Mouse (Mus musculus) midbrain, postnatal 0 days (tissue): ENCODE measurements at regions not wholly inside any gene's neighbourhood (a gene's known extent, or its start where the extent isn't known, plus 50 kb on each side); places are given as distances from the start of the nearest gene placed in this dataset.

Experiments used
- ATAC-seq: fragments of 200-750 bp; cut with Nextera tagmentation; 2 replicates; pipeline ENCODE4 v1.8.0; 2017; ENCODE audit warnings: moderate number of reproducible peaks, mild to moderate bottlenecking, moderate TSS enrichment, moderate library complexity; ENCODE audit not compliant: low FRiP score
- DNase-seq: peaks from one replicate; pipeline ENCODE4 v3.0.0-alpha.2; 2015; ENCODE audit warnings: low spot score
- H3K27ac ChIP-seq: fragments of 300-500 bp; sonication (generic); 2 replicates; pipeline ENCODE4 v1.5.1; 2014; ENCODE audit warnings: low read depth, mild to moderate bottlenecking, low read length, mixed read lengths
- H3K27me3 ChIP-seq: fragments of 300-500 bp; sonication (generic); 2 replicates; pipeline ENCODE4 v1.6.1; 2014; ENCODE audit warnings: low read length, control low read depth, mixed read lengths; ENCODE audit not compliant: insufficient read depth
- H3K36me3 ChIP-seq: fragments of 300-500 bp; sonication (generic); 2 replicates; pipeline ENCODE4 v1.6.1; 2014; ENCODE audit warnings: low read length, control low read depth, mixed read lengths; ENCODE audit not compliant: insufficient read depth
- H3K4me1 ChIP-seq: fragments of 300-500 bp; sonication (generic); 2 replicates; pipeline ENCODE4 v1.6.1; 2014; ENCODE audit warnings: mild to moderate bottlenecking, control low read depth, antibody characterized with exemption, low read length, mixed read lengths; ENCODE audit not compliant: insufficient read depth
- H3K4me2 ChIP-seq: fragments of 300-500 bp; sonication (generic); 2 replicates; pipeline ENCODE4 v1.6.1; 2014; ENCODE audit warnings: low read depth, mild to moderate bottlenecking, low read length, mixed read lengths; ENCODE audit not compliant: poor library complexity, severe bottlenecking
- H3K4me3 ChIP-seq: fragments of 300-500 bp; sonication (generic); 2 replicates; pipeline ENCODE4 v1.5.1; 2014; ENCODE audit warnings: low read depth, mild to moderate bottlenecking, low read length, moderate library complexity
- H3K9ac ChIP-seq: fragments of 300-500 bp; sonication (generic); replicated peaks from 2 replicates; pipeline ENCODE4 v1.6.1; 2014; ENCODE audit warnings: mild to moderate bottlenecking, low read length, moderate library complexity, mixed read lengths; ENCODE audit not compliant: poor library complexity, severe bottlenecking
- H3K9me3 ChIP-seq: fragments of 300-500 bp; sonication (generic); 2 replicates; pipeline ENCODE4 v1.6.1; 2016; ENCODE audit warnings: low read length, control low read depth
- CTCF ChIP-seq: IDR thresholded peaks from 2 replicates; pipeline ENCODE4 v1.5.1; 2016; ENCODE audit warnings: antibody characterized with exemption, mild to moderate bottlenecking
- WGBS: fragments of 180-500 bp; shearing (Covaris S2); extraction: QIAGEN DNeasy Blood & Tissue Kit; methylation state at CpG from one replicate; pipeline ENCODE4 v1.1.7; 2014; 5-methylcytosine and 5-hydroxymethylcytosine counted together

DNA sequence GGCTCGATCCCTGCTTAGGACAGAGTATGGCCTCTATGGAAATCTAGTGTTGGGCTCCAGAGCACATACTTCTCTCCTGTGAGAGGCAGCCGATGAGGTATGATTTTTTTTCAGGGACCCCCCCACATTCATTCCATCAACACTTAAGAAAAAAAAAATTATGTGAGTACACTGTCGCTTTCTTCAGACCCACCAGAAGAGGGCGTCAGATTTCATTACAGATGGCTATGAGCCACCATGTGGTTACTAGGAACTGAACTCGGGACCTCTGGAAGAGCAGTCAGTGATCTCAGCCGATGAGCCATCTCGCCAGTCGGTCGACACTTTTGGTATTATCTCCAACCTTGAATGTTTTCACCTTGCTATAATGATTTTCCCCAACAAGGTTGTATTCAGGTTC, 145.4 kb upstream of the Plxnc1 start:
- WGBS = 90% methylated on average over 9 of the region's 9 CpGs
- Histone ChIP-seq H3K9ac (no peak overlapping the region), H3K36me3 (no peaks in the 10 kb centered on the region), H3K4me1 (no peaks in the 10 kb centered on the region), H3K27me3 (no peaks in the 10 kb centered on the region), H3K9me3 (no peaks in the 10 kb centered on the region), H3K4me3 (no peak overlapping the region), H3K4me2 (no peak overlapping the region), H3K27ac (no peak overlapping the region)
- TF ChIP-seq CTCF = peak; percentile 34; the same call in 1 of the 2 replicates
- no peak for ATAC-seq
- no peak for DNase-seq

DNA sequence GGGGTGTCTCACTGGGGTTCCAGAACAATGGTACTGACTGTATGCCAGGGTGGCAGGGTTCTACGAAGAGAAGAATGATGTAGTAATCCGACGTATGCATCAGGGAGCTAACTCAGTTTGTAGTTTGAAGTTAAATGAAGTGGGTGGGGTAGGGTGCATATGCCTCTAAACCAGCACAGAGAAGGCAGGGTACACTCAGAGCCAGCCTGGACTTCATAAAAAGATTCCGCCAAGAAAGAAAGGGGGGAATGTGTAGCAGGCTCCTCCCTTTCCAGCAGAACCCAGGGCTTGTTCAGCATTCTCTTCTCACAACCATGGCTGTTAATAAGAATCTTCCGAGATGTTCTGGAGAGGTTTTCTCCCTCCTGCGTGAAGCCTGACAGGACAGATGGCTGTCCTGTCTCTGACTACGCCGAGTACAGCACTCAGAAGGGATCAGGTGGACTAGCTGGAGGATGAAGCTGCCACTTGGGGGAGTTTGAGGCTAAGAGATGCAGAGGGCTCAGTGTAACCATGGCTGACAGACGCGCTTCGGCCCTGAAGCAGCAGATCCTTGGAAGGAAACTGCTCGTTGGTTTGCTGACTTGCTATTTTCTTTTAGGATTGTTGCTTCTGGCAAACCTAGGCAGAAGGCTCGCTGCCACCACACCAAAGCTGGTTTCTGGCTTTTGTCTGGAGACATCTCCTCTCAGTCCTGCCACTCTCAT, 143.4 kb upstream of the Plxnc1 start:
- H3K36me3 ChIP-seq = no peaks in the 10 kb centered on the region
- no peak overlapping the region for H3K4me2 ChIP-seq
- ATAC-seq = peak; percentile 82; the same call in 1 of the 2 replicates
- TF ChIP-seq CTCF = peak; percentile 86
- WGBS = 30% methylated on average over 13 of the region's 13 CpGs
- H3K4me3 ChIP-seq = no peak overlapping the region
- no peak overlapping the region for H3K27ac ChIP-seq
- H3K9me3 ChIP-seq = no peaks in the 10 kb centered on the region
- H3K9ac ChIP-seq = no peak overlapping the region
- no peaks in the 10 kb centered on the region for H3K4me1 ChIP-seq
- H3K27me3 ChIP-seq = no peaks in the 10 kb centered on the region
- peak; percentile 88 for DNase-seq

DNA sequence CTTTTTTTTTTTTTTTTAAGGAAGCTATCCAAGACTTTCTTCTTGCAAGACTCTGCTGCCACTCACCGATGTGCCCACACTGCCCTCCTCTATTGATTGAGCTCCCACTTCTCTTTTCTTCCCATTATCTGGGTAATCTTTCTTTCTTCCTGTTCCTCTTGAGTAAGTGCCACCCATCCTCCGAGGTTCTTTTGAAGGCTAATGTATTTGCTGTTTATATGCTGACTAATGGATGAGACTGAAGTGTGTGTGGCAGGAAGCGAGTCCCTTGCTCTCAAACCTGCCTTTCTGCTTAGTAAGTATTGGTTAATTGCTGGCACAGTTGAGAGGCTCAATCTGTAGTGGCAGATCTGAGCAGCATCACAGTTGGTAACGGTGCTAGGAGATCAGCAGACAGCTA, 142.1 kb upstream of the Plxnc1 start:
- Histone ChIP-seq H3K27me3 (no peaks in the 10 kb centered on the region), H3K4me3 (no peak overlapping the region), H3K27ac (no peak overlapping the region), H3K4me2 (no peak overlapping the region), H3K36me3 (no peaks in the 10 kb centered on the region), H3K4me1 (no peaks in the 10 kb centered on the region), H3K9ac (no peak overlapping the region), H3K9me3 (no peaks in the 10 kb centered on the region)
- WGBS = 73% methylated on average over 4 of the region's 4 CpGs
- DNase-seq = no peak
- TF ChIP-seq CTCF = no peak
- no peak for ATAC-seq

DNA sequence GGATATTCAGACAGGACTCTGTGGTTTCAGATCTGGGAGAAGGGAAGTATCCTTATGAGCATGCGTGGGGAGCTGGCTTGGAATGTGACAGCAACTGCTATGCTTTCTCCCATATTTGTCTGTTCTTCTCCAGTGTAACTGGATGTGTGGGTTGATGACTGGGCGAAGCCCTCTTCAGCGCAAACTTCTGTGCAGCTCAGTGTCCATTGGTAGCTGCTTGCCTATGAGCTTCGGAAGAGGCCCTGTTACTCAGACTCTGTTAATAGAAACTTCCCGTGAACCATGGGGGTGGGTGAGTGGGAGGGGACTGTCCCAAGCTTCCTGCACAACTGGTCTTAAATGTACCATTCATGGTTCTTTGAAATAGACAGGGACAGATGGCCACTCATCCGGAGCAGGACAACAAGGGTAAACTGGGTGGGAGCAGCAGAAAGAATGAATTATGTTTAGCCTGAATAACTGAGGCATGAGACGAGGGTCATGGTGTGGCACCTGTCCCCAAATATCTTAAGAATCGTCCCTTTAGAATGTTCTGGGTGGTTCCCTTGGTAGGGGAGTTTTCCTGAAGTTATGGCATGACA, 141.1 kb upstream of the Plxnc1 start:
- H3K9me3 ChIP-seq = no peaks in the 10 kb centered on the region
- H3K4me2 ChIP-seq = no peak overlapping the region
- WGBS = 84% methylated on average over 8 of the region's 8 CpGs
- no peak for TF ChIP-seq CTCF
- H3K4me1 ChIP-seq = no peaks in the 10 kb centered on the region
- H3K27ac ChIP-seq = no peak overlapping the region
- no peak overlapping the region for H3K9ac ChIP-seq
- ATAC-seq (no peak), DNase-seq (no peak)
- no peaks in the 10 kb centered on the region for H3K27me3 ChIP-seq
- no peaks in the 10 kb centered on the region for H3K36me3 ChIP-seq
- no peak overlapping the region for H3K4me3 ChIP-seq

DNA sequence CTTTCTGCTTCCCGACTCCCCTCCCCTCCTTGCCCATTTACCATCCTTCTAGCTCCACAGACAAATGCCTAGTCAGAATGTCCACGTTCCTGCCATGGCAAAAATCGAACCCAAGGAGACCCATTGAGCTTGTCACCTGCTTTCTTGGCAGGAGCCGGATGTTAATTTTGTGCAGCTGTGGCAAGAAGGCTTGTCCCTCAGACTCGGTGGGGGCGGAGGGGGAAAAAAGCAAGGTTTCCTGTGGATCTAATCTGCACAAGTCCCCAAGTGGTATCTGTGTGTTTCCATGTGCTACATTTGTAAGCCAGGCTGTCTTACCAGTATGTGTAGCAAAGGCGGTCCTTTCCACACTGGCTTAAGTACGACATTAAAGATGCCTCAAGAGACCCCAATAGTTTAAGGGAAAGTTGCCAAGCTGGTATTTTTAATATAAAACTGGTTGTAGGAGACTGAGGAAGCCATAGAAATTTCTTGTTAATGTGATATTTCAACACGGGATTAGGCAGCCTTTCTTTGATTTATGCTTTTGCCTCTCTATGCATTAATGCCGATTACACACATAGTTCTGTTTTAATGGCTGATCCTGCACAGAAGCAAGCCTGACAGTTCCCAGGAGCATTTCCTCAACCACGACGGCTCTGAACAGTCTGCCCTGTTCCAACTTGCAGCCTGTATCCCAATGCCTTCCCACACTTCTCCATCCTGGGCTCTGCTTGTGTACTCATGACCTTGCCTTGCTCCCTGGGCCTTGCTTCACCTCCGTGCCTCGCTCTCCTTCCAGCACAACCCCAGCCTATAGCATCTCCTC, 138.9 kb upstream of the Plxnc1 start:
- Histone ChIP-seq H3K9me3 (no peaks in the 10 kb centered on the region), H3K9ac (no peak overlapping the region), H3K4me1 (no peaks in the 10 kb centered on the region), H3K4me3 (no peak overlapping the region), H3K36me3 (no peaks in the 10 kb centered on the region), H3K27me3 (no peaks in the 10 kb centered on the region), H3K4me2 (no peak overlapping the region), H3K27ac (no peak overlapping the region)
- ATAC-seq (no peak), DNase-seq (no peak)
- 59% methylated on average over 14 of the region's 14 CpGs for WGBS
- TF ChIP-seq CTCF = no peak

DNA sequence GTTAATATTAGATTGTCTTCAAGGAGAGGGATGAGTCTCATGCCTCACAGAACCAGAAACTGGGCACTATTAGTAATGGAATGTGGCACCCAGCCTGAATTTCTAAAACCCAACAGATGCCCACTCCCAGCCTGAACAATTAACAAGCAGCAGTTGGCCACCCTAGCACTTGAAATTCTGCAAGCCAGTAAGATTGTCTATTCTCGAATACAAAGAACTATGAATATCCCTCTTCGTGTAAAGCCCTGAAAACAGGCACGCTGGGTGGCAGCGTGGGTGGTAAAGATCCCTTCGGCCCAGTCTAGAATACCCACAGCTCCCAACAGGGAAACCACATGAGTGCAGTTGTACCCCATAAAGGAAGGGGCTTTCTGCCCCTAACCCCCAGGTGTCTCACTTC, 138.0 kb upstream of the Plxnc1 start:
- Histone ChIP-seq H3K36me3 (no peaks in the 10 kb centered on the region), H3K9ac (no peak overlapping the region), H3K4me1 (no peaks in the 10 kb centered on the region), H3K27me3 (no peaks in the 10 kb centered on the region), H3K4me2 (no peak overlapping the region), H3K27ac (no peak overlapping the region), H3K9me3 (no peaks in the 10 kb centered on the region), H3K4me3 (no peak overlapping the region)
- ATAC-seq (no peak), DNase-seq (no peak)
- no peak for TF ChIP-seq CTCF
- 83% methylated on average over 5 of the region's 5 CpGs for WGBS
